In genomic region chr1:90060599-90060998, GRCm38 (mm10) we compare ENCODE assay signal across 7 mouse cellular contexts. TPM values are rescaled to one million over a fixed set of nuclear protein-coding genes. Genes with fewer than 3 reads are reported as not detected.
A peak's percentile ranks its signal among the peaks of the same experiment; 100 is the strongest.
DNase-seq lines count a peak whose midpoint lies in the region; ATAC-seq and TF ChIP-seq lines count a peak whose summit lies in the region.

No protein-coding gene starts in this region.

- peak; percentile 12; the same call in 1 of the 2 replicates for TF ChIP-seq RAD21 in MEL (IDR thresholded peaks at IDR 0.05; ENCODE audit: low read depth, low read length)

- no peak overlapping the region for H3K4me2 ChIP-seq in lung, postnatal 0 days (replicated peaks; ENCODE audit: low read depth, low read length)

- DNase-seq in MEL (ENCODE audit: low read depth, low spot score), result peak; percentile 1
- DNase-seq in adrenal gland, adult 8-10 months, result peak; percentile 14
- peak; percentile 56 for DNase-seq in embryo, embryonic 9.5 days (ENCODE audit: extremely low spot score)
- DNase-seq in heart, postnatal 14 days, result peak; percentile 65 to 74
- peak; percentile 39 to 83 for DNase-seq in layer of hippocampus, adult 18-20 months (ENCODE audit: low spot score in 2 of 2)
- DNase-seq in lung, postnatal 0 days (ENCODE audit: low spot score), result peak; percentile 83
- DNase-seq in right cerebral cortex, adult 18-20 months, result peak; percentile 37

- no peak for TF ChIP-seq POLR2A in MEL (IDR thresholded peaks at IDR 0.05; ENCODE audit: control insufficient read depth in 1 of 2, insufficient read depth in 1 of 2, low read depth in 1 of 2, low read length in 2 of 2, poor library complexity in 1 of 2)

- no peaks in the 10 kb centered on the region for H3K79me2 ChIP-seq in MEL (ENCODE audit: control insufficient read depth, insufficient read depth, low read length, poor library complexity)

- peak; percentile 55 for ATAC-seq in lung, postnatal 0 days

- no peaks in the 10 kb centered on the region for H3K4me1 ChIP-seq in MEL (ENCODE audit: control insufficient read depth in 1 of 2, insufficient read depth in 2 of 2, low read length in 2 of 2)
- H3K4me1 ChIP-seq in lung, postnatal 0 days (ENCODE audit: insufficient read depth, low read depth, low read length), result no peaks in the 10 kb centered on the region

- H3K36me3 ChIP-seq in MEL (ENCODE audit: control insufficient read depth in 1 of 2, insufficient read depth in 2 of 2, low read length in 2 of 2), result no peaks in the 10 kb centered on the region
- H3K36me3 ChIP-seq in lung, postnatal 0 days (ENCODE audit: insufficient read depth, low read length), result no peaks in the 10 kb centered on the region

- H3K27ac ChIP-seq in MEL (ENCODE audit: control insufficient read depth, low read depth, low read length), result no peak overlapping the region
- H3K27ac ChIP-seq in lung, postnatal 0 days (ENCODE audit: low read length), result no peak overlapping the region

- no peak for TF ChIP-seq EP300 in MEL (IDR thresholded peaks at IDR 0.05; ENCODE audit: low read depth in 1 of 2, low read length in 2 of 2)
- no peak for TF ChIP-seq EP300 in lung, postnatal 0 days (IDR thresholded peaks at IDR 0.05)

- no peak overlapping the region for H3K4me3 ChIP-seq in MEL (ENCODE audit: control insufficient read depth in 1 of 2, insufficient read depth in 1 of 2, low read depth in 2 of 2, low read length in 2 of 2)
- no peak overlapping the region for H3K4me3 ChIP-seq in lung, postnatal 0 days (ENCODE audit: low read depth, low read length)

- peak in 1 of 3 experiments; percentile 7; a peak in 1 of 6 replicates for TF ChIP-seq CTCF in MEL (IDR thresholded peaks at IDR 0.05 in 2 of 3, conservative IDR thresholded peaks at IDR 0.05 in 1 of 3; ENCODE audit: control insufficient read depth in 1 of 3, insufficient read depth in 1 of 3, low read depth in 2 of 3, low read length in 3 of 3, poor library complexity in 1 of 3, severe bottlenecking in 1 of 3)
- TF ChIP-seq CTCF in lung, postnatal 0 days (IDR thresholded peaks at IDR 0.05), result peak; percentile 83

- intact Hi-C loops in heart, postnatal 14 days (cut with DNase I), result loop anchor here (1.0 to 10.0 kb wide), 5 partner anchors 142 to 894 kb away; partner anchors contain the start of genes Ackr3 and Prlh

- H3K9ac ChIP-seq in MEL (ENCODE audit: control insufficient read depth, low read depth, low read length, poor library complexity, severe bottlenecking), result no peak overlapping the region
- no peak overlapping the region for H3K9ac ChIP-seq in lung, postnatal 0 days (replicated peaks; ENCODE audit: low read depth)

- H3K9me3 ChIP-seq in MEL (replicated peaks; ENCODE audit: insufficient read depth, low read length), result no peaks in the 10 kb centered on the region
- no peaks in the 10 kb centered on the region for H3K9me3 ChIP-seq in lung, postnatal 0 days (ENCODE audit: low read length)

- no peaks in the 10 kb centered on the region for H3K27me3 ChIP-seq in MEL (ENCODE audit: control insufficient read depth in 1 of 2, insufficient read depth in 2 of 2, low read length in 2 of 2)
- no peaks in the 10 kb centered on the region for H3K27me3 ChIP-seq in lung, postnatal 0 days (replicated peaks; ENCODE audit: insufficient read depth, low read length)

- 16% methylated on average over 7 of the region's 7 CpGs for WGBS in lung, postnatal 0 days

TF ChIP-seq in MEL, 35 proteins besides CTCF, POLR2A, EP300 and RAD21:
- no peak for TF ChIP-seq ETS1 (IDR thresholded peaks at IDR 0.05; ENCODE audit: low read depth, low read length)
- no peak for TF ChIP-seq E2F4 (IDR thresholded peaks at IDR 0.05; ENCODE audit: borderline replicate concordance, low read depth, low read length)
TF ChIP-seq in MEL: peak in this region for 0.

RNA-seq across cellular contexts. Expression of gene Asb18, which starts 46.1 kb away (rescaled TPM):
- not detected in 2 replicates for total RNA-seq in MEL (2012; rRNA removed)
- polyA plus RNA-seq in MEL (2012; ENCODE audit: insufficient read depth in 1 of 2, insufficient read length in 2 of 2, low read depth in 1 of 2, low replicate concordance in 2 of 2, missing spikeins in 1 of 2), result not detected
- not detected for total RNA-seq in adrenal gland, adult 8-10 months (2022)
- total RNA-seq in heart, postnatal 14 days (2021), result 10 to 100 TPM; 13.4 to 15.9 TPM
- total RNA-seq in layer of hippocampus, adult 18-20 months (2021), result 1 to 10 TPM; 2.3 TPM
- not detected in 2 replicates for polyA plus RNA-seq in lung, postnatal 0 days (2015; fragmentation: Nextera tagmentation; extraction: Ambion mirVana)

Comparison
In these comparisons a context has a peak if more than half of its experiments do, and no peak if none do; other contexts are left out.
1. DNase-seq: peak in every context shown above with its lines; median percentile 83 in lung, postnatal 0 days; 70 in heart, postnatal 14 days; 61 in layer of hippocampus, adult 18-20 months; 56 in embryo, embryonic 9.5 days; 37 in right cerebral cortex, adult 18-20 months; 14 in adrenal gland, adult 8-10 months; 1 in MEL.
2. RNA of gene Asb18, which starts 46.1 kb away (total RNA-seq): 13.4 to 15.9 TPM in heart, postnatal 14 days; 2.3 TPM in layer of hippocampus, adult 18-20 months, not detected in adrenal gland, adult 8-10 months and not detected in MEL; every median in the first group is over 4 times any median in the second.